Mouse (Mus musculus) 416B (cell line): ENCODE measurements at regions not wholly inside any gene's neighbourhood (a gene's known extent, or its start where the extent isn't known, plus 50 kb on each side); places are given as distances from the start of the nearest gene placed in this dataset.

Source experiments
- DNase-seq: peaks from one replicate; pipeline ENCODE4 v3.0.0; 2011; ENCODE audit warnings: low read depth

DNA sequence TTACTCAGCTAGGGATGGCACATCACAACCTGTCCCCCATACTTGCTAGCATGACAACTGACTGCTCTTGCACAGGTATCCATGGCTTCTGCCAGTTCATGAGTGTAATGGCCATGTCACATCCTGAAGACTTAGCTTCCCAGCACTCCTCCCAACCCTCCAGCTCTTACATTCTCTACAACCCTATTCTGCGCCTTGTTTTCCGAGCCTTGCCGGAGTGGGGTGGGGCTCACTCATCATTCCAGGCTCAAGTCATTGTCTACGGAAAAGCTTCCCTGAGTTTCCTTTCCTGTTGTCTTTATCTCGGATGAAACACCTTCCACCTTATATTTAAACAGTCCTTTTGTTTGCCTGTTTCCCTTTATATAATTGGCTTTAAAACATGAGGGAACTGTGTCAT lies 69.6 kb downstream of the Prdm13 start:
- DNase-seq: no peak

DNA sequence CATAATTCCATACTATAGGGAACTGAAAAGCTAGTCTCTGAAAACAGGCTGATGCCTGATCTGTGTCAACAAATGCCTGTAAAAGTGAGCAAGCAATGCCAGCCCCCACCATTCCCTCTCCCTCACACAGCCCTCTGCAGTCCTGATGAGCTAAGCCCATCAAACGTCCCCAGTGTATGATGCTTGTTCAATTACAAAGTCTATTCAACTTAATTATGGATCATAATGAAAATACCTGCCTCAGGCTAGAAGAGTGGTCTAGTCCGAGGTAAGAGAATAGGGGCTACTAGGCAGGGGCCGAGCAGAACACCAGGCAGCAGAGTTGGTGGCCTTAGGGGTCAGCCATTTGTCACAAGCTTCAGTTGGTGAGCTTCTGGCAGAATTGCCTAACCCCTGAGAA lies 71.3 kb downstream of the Prdm13 start:
- no peak for DNase-seq

DNA sequence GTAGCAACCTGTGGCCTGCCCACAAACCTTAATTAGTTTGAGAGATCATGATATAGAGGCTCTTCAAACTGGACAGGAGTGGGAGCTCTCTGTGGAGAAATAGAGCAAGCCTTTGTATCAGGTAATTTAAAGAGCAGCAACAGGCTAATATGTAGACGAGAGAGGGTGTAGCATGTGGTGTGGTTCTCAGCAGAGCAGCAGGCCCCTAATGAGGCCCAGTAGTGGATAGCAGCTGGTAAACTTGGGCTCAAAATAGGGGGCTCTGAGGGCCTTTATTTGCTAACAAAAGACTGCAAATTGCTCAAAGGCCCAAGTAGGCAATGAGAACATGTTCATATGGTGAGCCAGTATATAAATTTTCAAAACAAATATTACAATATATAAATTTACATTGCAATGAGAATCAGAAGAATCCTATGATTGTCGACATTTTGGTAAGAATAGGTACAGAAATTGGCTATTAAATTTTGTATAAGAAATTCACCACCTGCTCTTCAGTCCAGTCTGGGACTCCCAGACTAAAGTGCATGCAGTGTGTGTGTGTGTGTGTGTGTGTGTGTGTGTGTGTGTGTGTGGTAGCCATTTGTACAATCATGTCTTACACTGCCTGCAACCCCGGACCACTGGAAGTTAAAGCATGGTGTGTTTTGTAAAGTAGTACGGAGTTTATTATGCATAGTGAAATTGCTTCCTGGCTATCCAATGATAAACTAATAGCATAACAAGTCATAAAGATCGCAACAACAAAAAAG lies 74.1 kb downstream of the Prdm13 start:
- DNase-seq: no peak

- peak; percentile 38 for DNase-seq
These were observed 87.7 kb downstream of the Prdm13 start for GRCm38 (mm10) chr4:21598024-21598423.

DNA sequence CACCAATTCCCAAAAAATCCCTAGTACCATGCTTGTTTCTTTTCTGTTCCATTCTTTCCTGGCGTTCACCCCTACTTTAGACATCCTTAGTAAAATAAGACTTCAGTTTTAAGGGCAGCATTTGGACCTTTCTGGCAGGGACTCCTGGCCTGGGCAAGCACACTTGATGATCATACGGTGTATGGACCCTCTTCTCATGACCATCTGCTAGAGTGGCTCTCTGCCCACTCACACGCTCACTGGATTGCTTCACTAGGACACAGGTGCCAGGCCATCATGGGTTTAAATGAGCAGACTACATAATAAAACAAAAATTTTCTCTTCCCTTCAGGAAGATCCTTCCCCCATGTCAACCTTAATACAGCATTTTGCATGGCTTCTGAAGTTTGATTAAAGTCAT lies 138.0 kb downstream of the Prdm13 start:
- no peak for DNase-seq

- DNase-seq: no peak
These were observed 146.2 kb downstream of the Prdm13 start for GRCm38 (mm10) chr4:21539583-21539982.

DNA sequence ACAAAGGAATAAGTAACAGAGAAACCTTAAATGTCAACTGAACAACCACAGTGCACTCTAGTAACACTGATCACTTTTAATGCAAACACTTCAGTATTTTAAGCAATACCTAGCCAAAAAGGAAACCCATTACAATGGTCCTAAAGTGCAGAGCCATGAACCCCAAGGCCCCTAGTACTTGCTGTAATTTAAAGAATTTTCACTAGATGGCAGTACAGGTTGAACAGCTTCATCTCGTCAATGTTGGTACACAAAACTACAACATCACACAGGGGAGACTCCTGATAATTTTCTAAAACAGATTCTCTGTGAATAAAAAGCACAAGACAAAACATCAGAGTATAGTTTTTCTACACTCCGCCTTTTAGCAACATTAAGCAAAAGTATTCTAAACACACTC lies 149.8 kb downstream of the Prdm13 start:
- DNase-seq: peak; percentile 20

GRCm38 (mm10) chr4:21532186-21532585 lies 153.6 kb downstream of the Prdm13 start:
- DNase-seq: no peak
